Mouse (Mus musculus) C2C12 (cell line): ENCODE measurements around the gene Mefv. TPM values are rescaled to one million over a fixed set of nuclear protein-coding genes. Genes with fewer than 3 reads are reported as not detected.
"Not testable (repeated sequence)": the region's sequence is repeated elsewhere in the genome, so short reads cannot be mapped to it uniquely, and the experiment has no call there.

Experiments used
- H3K27me3 ChIP-seq: one replicate; pipeline ENCODE4 v1.6.1; 2011; ENCODE audit not compliant: control insufficient read depth, insufficient read depth, insufficient read length
- H3K36me3 ChIP-seq: one replicate; pipeline ENCODE4 v1.6.1; 2011; ENCODE audit not compliant: control insufficient read depth, insufficient read depth
- H3K4me3 ChIP-seq: one replicate; pipeline ENCODE4 v1.5.1; 2011; ENCODE audit warnings: mild to moderate bottlenecking, control low read depth; ENCODE audit not compliant: poor library complexity, insufficient read depth, severe bottlenecking
- H3K79me2 ChIP-seq: one replicate; pipeline ENCODE4 v1.6.1; 2011; ENCODE audit not compliant: control insufficient read depth, insufficient read depth
- H3K79me3 ChIP-seq: one replicate; pipeline ENCODE4 v1.6.1; 2011; ENCODE audit warnings: low read depth, control low read depth
- H3ac ChIP-seq: one replicate; pipeline ENCODE3; 2011; ENCODE audit warnings: low read depth; ENCODE audit not compliant: control insufficient read depth, insufficient read length
- CEBPB ChIP-seq: IDR thresholded peaks from one replicate; pipeline ENCODE4 v1.6.1; 2011; ENCODE audit warnings: low read depth, mild to moderate bottlenecking, control low read depth, moderate library complexity
- CTCF ChIP-seq: IDR thresholded peaks from one replicate; pipeline ENCODE4 v1.5.1; 2011; ENCODE audit not compliant: control insufficient read depth, insufficient read depth, insufficient read length
- FOSL1 ChIP-seq: IDR thresholded peaks from one replicate; pipeline ENCODE4 v1.8.0; 2011; ENCODE audit warnings: mild to moderate bottlenecking, low read length; ENCODE audit not compliant: poor library complexity, insufficient read depth, severe bottlenecking
- MAX ChIP-seq: IDR thresholded peaks from one replicate; pipeline ENCODE4 v1.6.1; 2011; ENCODE audit warnings: mild to moderate bottlenecking, control low read depth
- MYOD1 ChIP-seq: IDR thresholded peaks from one replicate; pipeline ENCODE4 v1.6.1; 2011; ENCODE audit warnings: low read depth; ENCODE audit not compliant: control insufficient read depth, insufficient read length
- MYOG ChIP-seq: IDR thresholded peaks from one replicate; pipeline ENCODE4 v1.6.1; 2011; ENCODE audit not compliant: control insufficient read depth, insufficient read length; ENCODE audit errors: extremely low read depth
- USF1 ChIP-seq: IDR thresholded peaks from one replicate; pipeline ENCODE4 v1.6.1; 2011; ENCODE audit warnings: low read depth, mild to moderate bottlenecking, control low read depth, moderate library complexity
- polyA plus RNA-seq: library from polyadenylated mRNA; unstranded; fragments of >200 nt; fragmentation: generic; extraction: Trizol; gene quantifications from one replicate; pipeline ENCODE4 v1.2.1, GENCODE M21; 2012; ENCODE audit warnings: missing spikeins

Mefv gene
- polyA plus RNA-seq, 1 experiment = not detected

- Histone ChIP-seq H3K79me2 (no peaks in the 10 kb centered on the region), H3K4me3 (no peak overlapping the region), H3ac (no peak overlapping the region), H3K27me3 (no peaks in the 10 kb centered on the region), H3K79me3 (no peaks in the 10 kb centered on the region), H3K36me3 (no peaks in the 10 kb centered on the region)
- TF ChIP-seq CTCF (no peak), MYOG (no peak), CEBPB (no peak), USF1 (no peak), MAX (no peak), FOSL1 (no peak), MYOD1 (no peak)
Measured at GRCm38 (mm10) chr16:3700893-3701292, 17.0 kb downstream of the Mefv start.

- H3K79me2 ChIP-seq = no peaks in the 10 kb centered on the region
- peak; percentile 24 for TF ChIP-seq FOSL1
- TF ChIP-seq CEBPB = no peak
- no peak for TF ChIP-seq MYOD1
- TF ChIP-seq USF1 = no peak
Measured at GRCm38 (mm10) chr16:3699281-3699680, 18.6 kb downstream of the Mefv start.

GRCm38 (mm10) chr16:3689608-3690007 is 28.3 kb downstream of the Mefv start:
- H3K27me3 ChIP-seq, H3K4me3 ChIP-seq, H3K79me2 ChIP-seq, H3K36me3 ChIP-seq, H3ac ChIP-seq, H3K79me3 ChIP-seq: not testable (repeated sequence)

More at GRCm38 (mm10) chr16:3699281-3699680, 18.6 kb downstream of the Mefv start:
- Histone ChIP-seq H3ac (no peak overlapping the region), H3K27me3 (no peaks in the 10 kb centered on the region), H3K79me3 (no peaks in the 10 kb centered on the region), H3K4me3 (no peak overlapping the region), H3K36me3 (no peaks in the 10 kb centered on the region)

Other genes with a start within 250 kb of the Mefv start
- not detected for gene Olfr161, start 127.1 kb downstream of the Mefv start, polyA plus RNA-seq
- gene Zfp263, start 26.0 kb upstream of the Mefv start, polyA plus RNA-seq = not detected
- gene Olfr15, start 112.8 kb upstream of the Mefv start, polyA plus RNA-seq = not detected
- gene Zfp174, start 129.2 kb upstream of the Mefv start, polyA plus RNA-seq = 0.18 TPM
- 27.1 TPM for gene Naa60, start 154.3 kb upstream of the Mefv start, polyA plus RNA-seq
- gene Zfp597, start 166.5 kb upstream of the Mefv start, polyA plus RNA-seq = 1.1 TPM
- 0.22 TPM for gene Gm20695, start 166.6 kb upstream of the Mefv start, polyA plus RNA-seq
- gene 1700037C18Rik, start 190.6 kb upstream of the Mefv start, polyA plus RNA-seq = 5.9 TPM
- gene Cluap1, start 190.7 kb upstream of the Mefv start, polyA plus RNA-seq = 7.7 TPM